Mouse (Mus musculus) CD4-positive naive resting alpha-beta T cell, adult 76 days (primary cell): ENCODE results near the gene Zfp580. TPM values are rescaled to one million over a fixed set of nuclear protein-coding genes. Genes with fewer than 3 reads are reported as not detected.

Experiments
- total RNA-seq: library from RNA; stranded (reverse); gene quantifications from one replicate; pipeline ENCODE4 v1.2.4, GENCODE M21; 2023

The Zfp580 gene
- 2.5 TPM for total RNA-seq

GRCm38 (mm10) chr7:5051193-5052192, at the start of gene Zfp580:
Gene Zfp580, plus strand, starts transcription at chr7:5051538.

GRCm38 (mm10) chr7:5014251-5015117, 36.9 kb upstream of the Zfp580 start, which contains the start of the genes Zfp524 and Fiz1:
Gene Zfp524, plus strand, starts transcription at chr7:5014415.
Gene Fiz1, minus strand, starts transcription at chr7:5014697.

GRCm38 (mm10) chr7:5015118-5016001, 36.0 kb upstream of the Zfp580 start, which contains the start of gene Gm44973:
Gene Gm44973, plus strand, starts transcription at chr7:5015496.

GRCm38 (mm10) chr7:5020000-5020681, 31.2 kb upstream of the Zfp580 start, which contains the start of the genes Zfp865 and Ccdc106:
Gene Zfp865, plus strand, starts transcription at chr7:5020376.
Gene Ccdc106, plus strand, starts transcription at chr7:5020553.

GRCm38 (mm10) chr7:5033818-5034217, 17.5 kb upstream of the Zfp580 start, which contains the start of gene 4632433K11Rik:
Gene 4632433K11Rik, plus strand, starts transcription at chr7:5034118.

GRCm38 (mm10) chr7:5038109-5038732, 13.1 kb upstream of the Zfp580 start, which contains the start of gene Zfp784:
Gene Zfp784, minus strand, starts transcription at chr7:5038446.

GRCm38 (mm10) chr7:5061774-5062359, 10.5 kb downstream of the Zfp580 start, which contains the start of gene U2af2:
Gene U2af2, plus strand, starts transcription at chr7:5062143.

GRCm38 (mm10) chr7:5080010-5080751, 28.8 kb downstream of the Zfp580 start, which contains the start of gene Epn1:
Gene Epn1, plus strand, starts transcription at chr7:5080235.

Other genes with a start within 250 kb of the Zfp580 start
- 177 TPM for gene Ube2s, start 238.9 kb upstream of the Zfp580 start, total RNA-seq
- 0.44 TPM for gene Shisa7, start 206.8 kb upstream of the Zfp580 start, total RNA-seq
- 5.8 TPM for gene Isoc2b, start 181.3 kb upstream of the Zfp580 start, total RNA-seq
- gene Isoc2a, start 174.4 kb upstream of the Zfp580 start, total RNA-seq, result 9.6 TPM
- gene Gm36210, start 145.0 kb upstream of the Zfp580 start, total RNA-seq, result not detected
- gene Zfp628, start 136.3 kb upstream of the Zfp580 start, total RNA-seq, result 42.6 TPM
- gene Nat14, start 129.5 kb upstream of the Zfp580 start, total RNA-seq, result 12.2 TPM
- 0.38 TPM for gene Ssc5d, start 125.8 kb upstream of the Zfp580 start, total RNA-seq
- gene Sbk2, start 87.1 kb upstream of the Zfp580 start, total RNA-seq, result 0.23 TPM
- gene Sbk3, start 80.4 kb upstream of the Zfp580 start, total RNA-seq, result not detected
- gene Zfp579, start 55.4 kb upstream of the Zfp580 start, total RNA-seq, result 28.5 TPM
- gene Zfp524, start 37.1 kb upstream of the Zfp580 start, total RNA-seq, result 10.3 TPM
- gene Fiz1, start 36.8 kb upstream of the Zfp580 start, total RNA-seq, result 59.9 TPM
- gene Gm44973, start 36.0 kb upstream of the Zfp580 start, total RNA-seq, result not detected
- gene Zfp865, start 31.2 kb upstream of the Zfp580 start, total RNA-seq, result 59.4 TPM
- 0.23 TPM for gene Ccdc106, start 31.0 kb upstream of the Zfp580 start, total RNA-seq
- 1.7 TPM for gene 4632433K11Rik, start 17.4 kb upstream of the Zfp580 start, total RNA-seq
- 7.5 TPM for gene Zfp784, start 13.1 kb upstream of the Zfp580 start, total RNA-seq
- gene U2af2, start 10.6 kb downstream of the Zfp580 start, total RNA-seq, result 436 TPM
- gene Epn1, start 28.7 kb downstream of the Zfp580 start, total RNA-seq, result 114 TPM
- gene Rfpl4, start 65.4 kb downstream of the Zfp580 start, total RNA-seq, result not detected
- gene Rasl2-9, start 74.4 kb downstream of the Zfp580 start, total RNA-seq, result not detected
- gene Vmn1r55, start 98.1 kb downstream of the Zfp580 start, total RNA-seq, result not detected
- not detected for gene Vmn1r56, start 145.2 kb downstream of the Zfp580 start, total RNA-seq
- gene Vmn1r57, start 167.0 kb downstream of the Zfp580 start, total RNA-seq, result not detected